Mouse (Mus musculus) kidney, postnatal 10 days (tissue): ENCODE data around the gene Pex7.

Experiments used
- DNase-seq: peaks from one replicate; pipeline ENCODE4 v3.0.0; 2021; ENCODE audit warnings: mixed read lengths

Pex7 gene

GRCm38 (mm10) chr10:19907246-19907804 lies at the start of gene Pex7:
TSS of gene Pex7 (minus strand) at chr10:19907689.
- DNase-seq: peak; percentile 97

- no peak for DNase-seq
These were observed 49.3 kb upstream of the Pex7 start for GRCm38 (mm10) chr10:19956745-19957144.

- DNase-seq: no peak
These were observed 48.3 kb upstream of the Pex7 start for GRCm38 (mm10) chr10:19955817-19956216.

GRCm38 (mm10) chr10:19954572-19954971 lies 47.1 kb upstream of the Pex7 start:
- DNase-seq: no peak

- DNase-seq: peak; percentile 52
These were observed 45.7 kb upstream of the Pex7 start for GRCm38 (mm10) chr10:19953032-19953761.

GRCm38 (mm10) chr10:19949106-19949505 lies 41.6 kb upstream of the Pex7 start:
- DNase-seq: no peak

- no peak for DNase-seq
These were observed 40.9 kb upstream of the Pex7 start for GRCm38 (mm10) chr10:19948381-19948780.

- no peak for DNase-seq
These were observed 40.4 kb upstream of the Pex7 start for GRCm38 (mm10) chr10:19947901-19948300.

GRCm38 (mm10) chr10:19947441-19947840 lies 40.0 kb upstream of the Pex7 start:
- DNase-seq: no peak

GRCm38 (mm10) chr10:19946644-19947043 lies 39.2 kb upstream of the Pex7 start:
- DNase-seq: no peak

GRCm38 (mm10) chr10:19945651-19946050 lies 38.2 kb upstream of the Pex7 start:
- DNase-seq: no peak

- no peak for DNase-seq
These were observed 35.1 kb upstream of the Pex7 start for GRCm38 (mm10) chr10:19942621-19943020.

GRCm38 (mm10) chr10:19941914-19942313 lies 34.4 kb upstream of the Pex7 start:
- no peak for DNase-seq

- peak; percentile 46 for DNase-seq
These were observed 33.6 kb upstream of the Pex7 start for GRCm38 (mm10) chr10:19941063-19941462.

- DNase-seq: no peak
These were observed 33.1 kb upstream of the Pex7 start for GRCm38 (mm10) chr10:19940626-19941025.

GRCm38 (mm10) chr10:19940127-19940526 lies 32.6 kb upstream of the Pex7 start:
- no peak for DNase-seq

- DNase-seq: peak; percentile 55
These were observed 31.8 kb upstream of the Pex7 start for GRCm38 (mm10) chr10:19939282-19939705.

- DNase-seq: no peak
These were observed 31.2 kb upstream of the Pex7 start for GRCm38 (mm10) chr10:19938738-19939137.

- DNase-seq: no peak
These were observed 29.6 kb upstream of the Pex7 start for GRCm38 (mm10) chr10:19936961-19937708.

- DNase-seq: no peak
These were observed 28.4 kb upstream of the Pex7 start for GRCm38 (mm10) chr10:19935821-19936367.

GRCm38 (mm10) chr10:19935295-19935623 lies 27.8 kb upstream of the Pex7 start:
- no peak for DNase-seq

- peak; percentile 69 for DNase-seq
These were observed 27.1 kb upstream of the Pex7 start, which contains the start of gene Map3k5 for GRCm38 (mm10) chr10:19934384-19935294. TSS of gene Map3k5 (plus strand) at chr10:19934472.
